Mouse (Mus musculus) stomach, postnatal 0 days (tissue): Measurements from ENCODE around the gene Lypd4.

Experiments used
- CTCF ChIP-seq: IDR thresholded peaks from 2 replicates; pipeline ENCODE4 v1.5.1; 2016; ENCODE audit warnings: antibody characterized with exemption, low read depth, mild to moderate bottlenecking, moderate library complexity
- EP300 ChIP-seq: optimal IDR thresholded peaks from 2 replicates; pipeline ENCODE3; 2016; ENCODE audit warnings: antibody characterized with exemption

- no peak for TF ChIP-seq CTCF
- TF ChIP-seq EP300, result no peak
Measured at GRCm38 (mm10) chr7:24887096-24887495, 17.4 kb upstream of the Lypd4 start.
